Mouse (Mus musculus): ENCODE measurements around the gene Bicd2. TPM values are rescaled to one million over a fixed set of nuclear protein-coding genes. Genes with fewer than 3 reads are reported as not detected.
"Not testable (repeated sequence)": the region's sequence is repeated elsewhere in the genome, so short reads cannot be mapped to it uniquely, and the experiment has no call there.

Bicd2 gene
- polyA plus RNA-seq, 1 experiment: 22.5 TPM

DNA sequence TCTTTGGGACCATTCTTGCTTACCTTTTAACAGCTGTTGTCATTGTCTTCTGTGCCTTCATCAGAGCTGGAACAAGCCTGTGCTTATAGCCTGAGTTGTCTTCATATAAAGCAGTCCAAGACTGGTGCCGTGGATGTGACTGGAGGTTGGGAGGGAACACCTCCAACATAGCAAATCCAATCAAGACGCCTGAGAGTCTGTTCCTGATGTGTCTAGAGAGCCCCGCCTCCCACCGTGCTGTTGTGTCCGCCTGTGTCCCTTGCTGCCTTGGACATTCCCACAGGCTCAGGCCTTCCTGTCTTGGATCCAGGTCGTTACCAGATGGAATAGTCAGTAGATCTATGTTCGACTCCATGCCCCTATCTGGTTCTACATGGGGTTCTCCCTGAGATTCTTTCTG lies 14.7 kb downstream of the Bicd2 start:
- no peak for TF ChIP-seq FLI1 (IDR thresholded peaks at IDR 0.05; ENCODE audit: low read length)
- no peak for TF ChIP-seq GATA1 (IDR thresholded peaks at IDR 0.05; ENCODE audit: borderline replicate concordance, low read length)
- Histone ChIP-seq H3K27me3 (replicated peaks) (no peaks in the 10 kb centered on the region), H3K4me1 (peaks cover 98% of the 10 kb centered on the region), H3K9me3 (no peaks in the 10 kb centered on the region), H3K4me3 (replicated peaks) (peak overlapping the region; percentile 16), H3K36me3 (replicated peaks; ENCODE audit: low read length) (peaks cover 69% of the 10 kb centered on the region)

DNA sequence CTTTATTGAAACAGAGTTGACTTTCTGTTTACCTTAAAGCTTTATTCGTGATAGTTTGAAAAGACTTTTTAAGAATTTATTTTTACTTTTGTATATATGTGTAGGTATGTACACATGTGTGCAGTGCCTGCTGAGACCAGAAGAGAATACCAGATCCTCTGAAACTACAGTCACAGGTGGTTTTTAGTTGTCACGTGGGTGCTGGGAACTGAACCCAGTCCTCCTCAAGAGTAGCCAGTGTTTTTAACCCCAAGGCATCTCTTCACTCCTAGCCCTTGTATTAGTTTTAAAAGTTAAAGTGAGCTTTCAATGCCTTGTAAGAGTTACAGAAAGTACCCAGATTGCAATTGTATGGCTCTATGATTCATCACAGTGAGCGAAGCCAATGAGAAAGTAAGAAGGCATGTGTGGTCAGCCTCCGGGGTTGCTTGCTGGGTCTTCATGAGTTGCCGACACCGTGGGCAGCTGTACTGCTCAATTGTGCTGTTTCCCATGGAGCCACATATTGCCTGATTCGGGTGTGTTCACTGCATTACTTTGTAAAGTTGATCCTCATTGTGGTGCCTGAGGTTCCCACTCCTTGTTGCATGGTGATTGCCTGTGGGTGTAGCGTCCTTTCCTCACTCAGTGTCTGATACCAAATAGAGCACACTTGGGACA lies 16.1 kb downstream of the Bicd2 start:
- TF ChIP-seq FLI1 (IDR thresholded peaks at IDR 0.05; ENCODE audit: low read length): no peak
- TF ChIP-seq GATA1 (IDR thresholded peaks at IDR 0.05; ENCODE audit: borderline replicate concordance, low read length): no peak
- Histone ChIP-seq H3K27me3 (replicated peaks) (no peaks in the 10 kb centered on the region), H3K36me3 (replicated peaks; ENCODE audit: low read length) (peaks cover 65% of the 10 kb centered on the region), H3K4me1 (peaks cover 98% of the 10 kb centered on the region), H3K9me3 (no peaks in the 10 kb centered on the region), H3K4me3 (replicated peaks) (peak overlapping the region; percentile 2)

DNA sequence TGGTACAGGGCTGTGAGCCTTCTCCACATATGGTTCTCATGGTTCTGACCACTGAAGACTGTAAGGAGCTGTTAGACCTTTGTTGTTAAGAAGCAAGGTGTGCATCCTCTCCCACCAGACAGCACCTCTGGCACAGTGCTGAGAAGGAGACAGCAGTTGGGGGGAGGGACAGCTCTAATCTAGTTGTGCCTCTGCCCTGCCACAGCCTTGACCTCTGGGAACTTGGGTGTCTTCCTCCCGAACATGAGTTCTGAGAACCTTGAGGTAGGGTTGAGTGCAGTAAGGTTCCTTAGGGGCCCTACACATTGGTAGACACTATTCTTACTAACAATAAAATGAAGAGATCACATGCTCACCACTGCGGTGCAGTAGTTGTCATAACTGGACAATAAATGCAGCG lies 16.8 kb downstream of the Bicd2 start:
- Histone ChIP-seq H3K4me3 (replicated peaks) (peak overlapping the region; percentile 30), H3K36me3 (replicated peaks; ENCODE audit: low read length) (peaks cover 58% of the 10 kb centered on the region), H3K9me3 (no peaks in the 10 kb centered on the region), H3K4me1 (peaks cover 98% of the 10 kb centered on the region), H3K27me3 (replicated peaks) (no peaks in the 10 kb centered on the region)
- TF ChIP-seq GATA1 (IDR thresholded peaks at IDR 0.05; ENCODE audit: borderline replicate concordance, low read length): no peak
- no peak for TF ChIP-seq FLI1 (IDR thresholded peaks at IDR 0.05; ENCODE audit: low read length)

DNA sequence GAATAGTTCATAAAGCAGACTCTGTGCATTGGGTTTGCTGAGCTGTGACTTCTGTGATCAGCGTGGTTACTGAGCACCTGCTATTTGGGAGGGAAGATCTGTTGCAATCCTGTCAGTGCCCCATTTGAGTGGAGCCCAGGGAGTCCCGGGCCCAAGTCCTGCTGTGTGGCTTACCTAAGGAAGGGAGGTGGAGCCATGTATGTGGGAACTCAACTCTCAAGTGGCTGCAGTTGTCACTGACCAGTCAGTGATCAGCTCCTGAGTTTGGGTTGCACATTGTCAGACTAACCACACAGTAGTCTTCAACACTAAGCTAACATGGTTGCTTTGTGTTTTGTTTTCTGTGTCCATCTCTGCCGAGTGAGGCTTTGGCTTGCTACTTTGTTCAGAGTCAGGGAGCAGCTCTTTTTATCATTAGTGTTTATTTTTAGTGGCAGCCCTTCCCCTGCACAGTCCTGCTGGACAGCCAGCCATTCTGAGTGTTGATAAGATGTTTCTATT lies 19.6 kb downstream of the Bicd2 start:
- H3K27me3 ChIP-seq (replicated peaks): no peaks in the 10 kb centered on the region
- H3K36me3 ChIP-seq (replicated peaks; ENCODE audit: low read length): peaks cover 62% of the 10 kb centered on the region
- H3K4me3 ChIP-seq (replicated peaks): peak overlapping the region; percentile 88
- TF ChIP-seq GATA1 (IDR thresholded peaks at IDR 0.05; ENCODE audit: borderline replicate concordance, low read length) (no peak), FLI1 (IDR thresholded peaks at IDR 0.05; ENCODE audit: low read length) (no peak)
- peaks cover 98% of the 10 kb centered on the region for H3K4me1 ChIP-seq
- H3K9me3 ChIP-seq: no peaks in the 10 kb centered on the region

DNA sequence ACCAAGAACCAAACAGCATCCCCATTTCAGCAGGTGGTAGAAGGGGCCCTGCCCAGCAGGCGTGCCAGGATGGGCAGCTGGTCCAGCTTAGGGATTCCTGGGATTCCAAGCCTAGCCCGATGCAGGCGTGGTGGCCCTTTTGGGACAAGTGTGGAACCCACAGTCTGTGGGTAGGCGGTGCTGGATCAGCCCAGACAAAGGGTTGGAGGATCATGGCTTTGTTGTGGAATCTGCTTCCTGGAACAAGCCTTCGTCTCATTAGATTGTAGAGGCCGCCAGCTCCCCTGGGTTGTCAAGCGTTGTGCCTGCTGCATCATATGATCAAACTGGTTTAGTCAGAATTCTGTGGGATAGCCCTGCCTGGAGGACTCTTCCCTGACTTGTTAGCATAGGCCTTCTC lies 21.0 kb downstream of the Bicd2 start:
- H3K4me1 ChIP-seq: peaks cover 98% of the 10 kb centered on the region
- no peak for TF ChIP-seq GATA1 (IDR thresholded peaks at IDR 0.05; ENCODE audit: borderline replicate concordance, low read length)
- no peak for TF ChIP-seq FLI1 (IDR thresholded peaks at IDR 0.05; ENCODE audit: low read length)
- H3K4me3 ChIP-seq (replicated peaks): peak overlapping the region; percentile 72
- H3K27me3 ChIP-seq (replicated peaks): no peaks in the 10 kb centered on the region
- peaks cover 56% of the 10 kb centered on the region for H3K36me3 ChIP-seq (replicated peaks; ENCODE audit: low read length)
- H3K9me3 ChIP-seq: no peaks in the 10 kb centered on the region

DNA sequence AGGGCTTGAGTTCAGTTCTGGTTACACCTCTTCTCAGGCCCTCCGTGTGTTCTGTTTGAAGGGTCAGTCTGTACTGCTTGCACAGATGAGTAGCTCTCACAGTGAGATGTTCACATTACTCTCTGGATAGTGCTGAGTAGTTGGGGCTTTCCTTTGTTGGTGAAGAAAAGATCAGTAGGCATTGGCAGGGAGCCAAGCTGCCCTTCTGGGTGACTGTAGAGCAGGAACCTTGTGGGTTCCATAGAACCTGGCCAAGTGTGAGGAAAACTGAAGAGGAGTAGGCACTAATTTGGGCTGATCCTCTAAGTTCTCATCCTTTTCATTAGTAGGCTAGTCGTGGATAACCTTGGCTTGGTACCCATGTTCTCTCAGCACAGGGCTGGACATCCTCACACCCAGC lies 21.4 kb downstream of the Bicd2 start:
- Histone ChIP-seq H3K27me3 (replicated peaks) (no peaks in the 10 kb centered on the region), H3K4me3 (replicated peaks) (peak overlapping the region; percentile 72), H3K9me3 (no peaks in the 10 kb centered on the region), H3K4me1 (peaks cover 98% of the 10 kb centered on the region), H3K36me3 (replicated peaks; ENCODE audit: low read length) (peaks cover 56% of the 10 kb centered on the region)
- TF ChIP-seq FLI1 (IDR thresholded peaks at IDR 0.05; ENCODE audit: low read length): no peak
- no peak for TF ChIP-seq GATA1 (IDR thresholded peaks at IDR 0.05; ENCODE audit: borderline replicate concordance, low read length)

DNA sequence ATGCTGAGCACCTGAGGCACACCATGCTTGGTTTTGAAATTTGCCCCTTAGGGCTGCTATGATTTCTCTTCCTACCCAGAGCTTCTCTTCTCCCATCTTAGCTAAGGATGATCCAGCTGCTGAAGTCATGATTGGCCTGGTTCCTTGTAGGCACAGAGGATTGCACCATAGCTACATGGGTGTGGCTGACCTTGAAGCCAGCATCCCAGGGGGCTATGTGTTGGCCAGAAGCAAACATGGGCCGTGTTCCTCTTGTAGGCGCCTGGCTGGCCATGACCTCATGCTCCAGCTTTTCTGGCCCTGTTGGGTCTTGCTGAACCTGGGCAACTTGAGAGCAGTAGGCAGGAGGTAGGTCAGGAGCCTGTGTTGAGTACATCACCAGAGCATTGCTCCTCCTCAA lies 23.3 kb downstream of the Bicd2 start:
- H3K4me1 ChIP-seq: peaks cover 100% of the 10 kb centered on the region
- no peaks in the 10 kb centered on the region for H3K27me3 ChIP-seq (replicated peaks)
- peaks cover 59% of the 10 kb centered on the region for H3K36me3 ChIP-seq (replicated peaks; ENCODE audit: low read length)
- H3K9me3 ChIP-seq: no peaks in the 10 kb centered on the region
- TF ChIP-seq FLI1 (IDR thresholded peaks at IDR 0.05; ENCODE audit: low read length) (no peak), GATA1 (IDR thresholded peaks at IDR 0.05; ENCODE audit: borderline replicate concordance, low read length) (no peak)
- no peak overlapping the region for H3K4me3 ChIP-seq (replicated peaks)

DNA sequence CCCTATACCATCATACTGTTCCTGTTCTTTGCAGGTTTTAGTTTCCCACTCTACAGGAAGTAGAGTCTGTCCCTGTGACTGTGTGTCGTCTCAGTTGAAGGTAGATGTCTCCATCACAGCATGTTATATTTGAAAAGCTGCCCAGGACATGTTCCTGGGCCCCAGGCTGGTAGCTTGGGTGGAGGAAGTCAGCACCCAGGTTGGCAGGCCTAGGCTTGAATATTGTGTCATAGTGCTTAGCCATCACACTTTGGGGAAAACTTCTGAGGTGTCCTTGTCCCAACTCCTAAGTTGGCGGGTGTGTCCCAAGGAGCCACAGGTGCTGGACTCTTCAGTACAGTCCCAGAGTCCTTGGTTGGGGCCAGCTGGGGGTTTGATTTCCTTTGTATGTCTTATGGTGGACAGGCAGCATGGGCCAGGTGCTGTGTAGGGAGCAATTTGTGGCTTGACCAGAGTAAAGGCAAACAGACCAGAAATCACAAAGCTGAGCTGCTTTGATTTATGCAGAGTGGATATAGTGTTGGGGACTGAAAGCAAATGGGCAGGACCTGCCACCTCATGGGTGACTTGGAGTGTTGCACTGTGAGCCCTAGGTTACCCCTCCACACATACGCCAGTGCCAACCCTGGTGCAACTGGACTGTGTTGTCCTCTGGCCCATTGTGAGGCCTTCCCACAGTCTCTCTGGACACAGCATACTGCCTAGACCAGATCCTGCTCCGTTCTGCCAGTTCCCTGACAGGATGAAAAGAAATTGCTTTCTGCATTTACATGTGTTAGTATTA lies 26.5 kb downstream of the Bicd2 start:
- TF ChIP-seq GATA1 (IDR thresholded peaks at IDR 0.05; ENCODE audit: borderline replicate concordance, low read length): no peak
- no peak for TF ChIP-seq FLI1 (IDR thresholded peaks at IDR 0.05; ENCODE audit: low read length)
- H3K36me3 ChIP-seq (replicated peaks; ENCODE audit: low read length): peaks cover 78% of the 10 kb centered on the region
- H3K9me3 ChIP-seq: no peaks in the 10 kb centered on the region
- no peaks in the 10 kb centered on the region for H3K27me3 ChIP-seq (replicated peaks)
- peaks cover 100% of the 10 kb centered on the region for H3K4me1 ChIP-seq
- H3K4me3 ChIP-seq (replicated peaks): peak overlapping the region; percentile 31

DNA sequence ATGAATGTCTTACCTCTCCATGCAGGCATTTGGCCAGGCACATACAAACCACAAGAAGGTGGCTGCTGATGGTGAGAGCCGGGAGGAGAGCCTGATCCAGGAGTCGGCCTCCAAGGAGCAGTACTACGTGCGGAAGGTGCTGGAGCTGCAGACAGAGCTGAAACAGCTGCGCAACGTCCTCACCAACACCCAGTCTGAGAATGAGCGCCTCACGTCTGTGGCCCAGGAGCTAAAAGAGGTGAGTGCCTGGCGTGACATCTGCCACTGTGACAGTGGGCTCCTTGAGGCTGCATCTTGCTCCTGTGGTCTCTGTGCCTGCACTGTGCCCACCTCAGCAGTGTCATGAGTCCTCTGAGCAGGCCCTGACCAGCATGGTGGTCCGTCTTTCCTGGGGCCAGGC lies 28.0 kb downstream of the Bicd2 start:
- Histone ChIP-seq H3K36me3 (replicated peaks; ENCODE audit: low read length) (peaks cover 83% of the 10 kb centered on the region), H3K4me1 (peaks cover 100% of the 10 kb centered on the region)
- TF ChIP-seq GATA1 (IDR thresholded peaks at IDR 0.05; ENCODE audit: borderline replicate concordance, low read length): no peak
- TF ChIP-seq FLI1 (IDR thresholded peaks at IDR 0.05; ENCODE audit: low read length): no peak

DNA sequence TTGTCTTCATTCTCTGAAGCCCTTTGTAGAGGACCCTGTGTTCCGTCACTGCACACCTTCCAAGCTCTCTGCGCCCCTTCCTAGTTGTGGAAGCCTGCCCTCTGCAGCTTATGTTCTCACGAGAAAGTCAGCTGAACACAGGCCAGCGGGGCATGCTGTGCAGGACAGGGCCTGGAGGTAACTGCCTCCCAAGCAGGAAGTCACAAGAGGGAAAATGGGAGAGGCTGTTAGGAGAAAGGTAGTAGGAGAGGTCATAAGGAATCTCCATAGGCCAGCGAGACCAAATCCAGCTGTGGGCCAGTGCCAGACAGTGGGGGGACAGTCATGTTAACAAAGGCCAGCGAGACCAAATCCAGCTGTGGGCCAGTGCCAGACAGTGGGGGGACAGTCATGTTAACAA lies 28.8 kb downstream of the Bicd2 start:
- Histone ChIP-seq H3K36me3 (replicated peaks; ENCODE audit: low read length) (peaks cover 83% of the 10 kb centered on the region), H3K4me1 (peaks cover 100% of the 10 kb centered on the region)
- not testable (repeated sequence) for H3K9me3 ChIP-seq; H3K4me3 ChIP-seq (replicated peaks); H3K27me3 ChIP-seq (replicated peaks)

More for the DNA sequence above, 28.0 kb downstream of the Bicd2 start:
- Histone ChIP-seq H3K4me3 (replicated peaks) (peak overlapping the region; percentile 9), H3K9me3 (no peaks in the 10 kb centered on the region), H3K27me3 (replicated peaks) (no peaks in the 10 kb centered on the region)

DNA sequence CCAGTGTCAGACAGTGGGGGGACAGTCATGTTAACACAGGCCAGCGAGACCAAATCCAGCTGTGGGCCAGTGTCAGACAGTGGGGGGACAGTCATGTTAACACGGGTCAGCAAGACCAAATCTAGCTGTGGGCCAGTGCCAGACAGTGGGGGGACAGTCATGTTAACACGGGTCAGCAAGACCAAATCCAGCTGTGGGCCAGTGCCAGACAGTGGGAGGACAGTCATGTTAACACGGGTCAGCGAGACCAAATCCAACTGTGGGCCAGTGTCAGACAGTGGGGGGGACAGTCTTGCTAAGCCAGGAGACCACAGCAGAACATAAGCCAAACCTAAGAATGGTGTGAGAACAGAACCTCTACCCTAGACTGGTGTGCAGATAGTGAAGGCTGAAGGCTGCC lies 29.5 kb downstream of the Bicd2 start:
- H3K4me1 ChIP-seq: peaks cover 100% of the 10 kb centered on the region
- H3K4me3 ChIP-seq (replicated peaks): peak overlapping the region; percentile 79
- not testable (repeated sequence) for H3K9me3 ChIP-seq; H3K27me3 ChIP-seq (replicated peaks)
- H3K36me3 ChIP-seq (replicated peaks; ENCODE audit: low read length): peaks cover 85% of the 10 kb centered on the region

All from megakaryocyte, embryonic 14.5 days (primary cell).